Mouse (Mus musculus) T-cell, adult 2 months (primary cell): ENCODE measurements around the gene Prpf38b.
"Not testable (repeated sequence)": the region's sequence is repeated elsewhere in the genome, so short reads cannot be mapped to it uniquely, and the experiment has no call there.

ENCODE experiments used
- DNase-seq: peaks from one replicate; pipeline ENCODE4 v3.0.0; 2022; ENCODE audit warnings: low spot score

The Prpf38b gene

DNA sequence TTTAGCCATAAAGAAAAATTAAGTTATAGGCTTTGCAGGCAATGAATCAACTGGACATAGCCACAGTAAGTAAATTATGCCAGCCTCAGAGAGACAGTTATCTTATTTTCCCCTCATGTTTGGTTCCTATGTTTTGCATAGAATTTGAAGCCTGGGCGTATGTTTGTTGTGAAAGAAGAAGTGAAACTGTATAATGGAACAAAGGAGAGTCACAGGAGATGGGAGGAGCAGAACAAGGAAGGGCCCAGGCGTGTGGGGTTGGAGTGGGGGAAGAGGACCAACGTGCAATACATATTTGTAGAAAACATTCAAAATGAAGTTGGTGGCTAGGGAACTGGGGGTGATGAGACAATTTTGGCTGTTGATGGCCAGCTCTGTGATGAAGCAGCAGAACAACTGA lies 11.4 kb downstream of the Prpf38b start:
- peak; percentile 15 for DNase-seq

DNA sequence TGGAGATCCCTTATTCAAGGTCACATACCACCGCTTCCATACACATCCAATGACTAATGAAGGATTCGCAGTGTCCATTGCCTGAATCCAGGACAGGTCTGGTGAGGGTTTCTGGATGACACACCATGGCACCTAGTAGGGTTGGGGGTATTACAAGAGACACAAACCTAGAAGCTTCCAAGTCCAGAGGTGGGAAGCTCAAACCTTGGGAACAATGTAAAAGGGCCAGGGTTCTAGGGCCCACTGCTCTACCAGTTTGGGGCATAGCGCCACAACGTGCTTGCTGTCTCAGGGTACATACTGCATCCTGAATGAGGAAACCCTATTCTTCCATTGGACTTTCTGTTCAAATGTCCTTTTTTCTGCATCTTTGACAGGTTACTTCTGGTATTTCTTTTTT lies 12.9 kb downstream of the Prpf38b start:
- DNase-seq = no peak

DNA sequence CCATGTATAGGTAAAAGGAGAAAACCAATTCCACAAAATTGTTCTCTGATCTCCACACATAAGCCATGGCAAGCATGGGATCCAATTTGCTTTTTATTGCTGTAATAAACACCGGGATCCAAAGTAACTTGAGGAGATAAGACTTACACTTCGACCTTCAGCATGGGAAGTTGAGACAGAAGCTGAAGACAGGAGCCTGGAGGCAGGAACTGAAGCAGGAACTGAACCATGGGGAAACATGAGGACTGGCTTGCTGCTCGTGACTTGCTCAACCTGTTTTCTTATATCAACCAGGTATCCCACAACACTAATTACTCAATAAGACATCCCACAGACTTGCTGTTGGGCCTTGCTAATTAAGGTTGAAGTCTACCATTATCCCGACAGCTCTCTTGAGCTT lies 18.6 kb downstream of the Prpf38b start:
- no peak for DNase-seq

DNA sequence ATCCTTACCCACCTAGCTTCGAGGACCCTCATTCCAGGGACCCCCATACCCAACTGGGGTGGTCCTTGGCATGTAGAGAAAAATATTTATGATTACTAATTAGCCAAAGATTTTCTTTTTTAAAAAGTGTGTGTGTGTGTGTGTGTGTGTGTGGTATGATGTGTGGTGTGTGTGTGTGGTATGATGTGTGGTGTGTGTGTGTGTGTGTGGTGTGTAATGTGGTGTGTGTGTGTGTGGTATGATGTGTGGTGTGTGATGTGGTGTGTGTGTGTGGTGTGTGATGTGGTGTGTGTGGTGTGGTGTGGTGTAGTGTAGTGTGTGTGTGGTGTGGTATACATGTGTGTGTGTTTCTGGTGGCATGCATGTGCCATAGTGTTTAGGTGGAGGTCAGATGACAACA lies 19.4 kb downstream of the Prpf38b start:
- no peak for DNase-seq

DNA sequence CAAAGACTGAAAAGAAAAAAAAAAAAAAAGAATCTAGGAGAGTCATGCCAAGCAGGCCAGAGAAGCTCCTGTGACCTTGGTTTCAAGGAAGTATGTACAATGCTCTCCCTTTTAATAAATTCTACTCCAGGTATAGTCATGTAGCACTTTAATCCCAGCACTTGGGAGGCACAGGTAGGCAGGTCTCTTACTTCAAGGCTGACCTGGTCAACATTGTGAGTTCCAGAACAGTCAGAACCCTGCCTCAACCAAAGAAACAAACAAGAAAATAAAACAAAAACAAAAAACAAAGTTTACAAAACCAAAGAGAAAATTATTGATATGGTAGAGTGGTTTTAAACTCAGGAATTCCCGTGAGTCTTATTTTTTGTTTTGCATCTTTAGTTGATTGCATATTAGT lies 21.6 kb downstream of the Prpf38b start, which contains the start of gene Fndc7:
Gene Fndc7, minus strand, starts transcription at position 101 of the 400 bp plus-strand sequence.
- no peak for DNase-seq

DNA sequence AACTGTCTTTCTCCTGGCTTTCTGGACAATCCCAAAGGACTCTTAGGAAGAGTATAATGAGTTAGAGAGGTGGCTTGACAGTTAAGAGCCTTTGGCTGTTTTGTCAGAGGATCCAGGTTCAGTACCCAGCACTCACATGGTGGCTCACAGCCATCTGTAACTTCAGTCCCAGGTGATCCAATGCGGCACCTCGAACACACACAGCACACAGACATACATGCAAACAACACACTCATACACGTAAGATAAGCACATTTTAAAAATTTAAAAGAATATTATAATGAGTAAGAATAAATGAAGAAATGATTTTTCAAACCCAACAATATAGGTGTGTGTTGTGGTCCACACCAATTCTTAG lies 23.9 kb downstream of the Prpf38b start:
- DNase-seq = no peak

DNA sequence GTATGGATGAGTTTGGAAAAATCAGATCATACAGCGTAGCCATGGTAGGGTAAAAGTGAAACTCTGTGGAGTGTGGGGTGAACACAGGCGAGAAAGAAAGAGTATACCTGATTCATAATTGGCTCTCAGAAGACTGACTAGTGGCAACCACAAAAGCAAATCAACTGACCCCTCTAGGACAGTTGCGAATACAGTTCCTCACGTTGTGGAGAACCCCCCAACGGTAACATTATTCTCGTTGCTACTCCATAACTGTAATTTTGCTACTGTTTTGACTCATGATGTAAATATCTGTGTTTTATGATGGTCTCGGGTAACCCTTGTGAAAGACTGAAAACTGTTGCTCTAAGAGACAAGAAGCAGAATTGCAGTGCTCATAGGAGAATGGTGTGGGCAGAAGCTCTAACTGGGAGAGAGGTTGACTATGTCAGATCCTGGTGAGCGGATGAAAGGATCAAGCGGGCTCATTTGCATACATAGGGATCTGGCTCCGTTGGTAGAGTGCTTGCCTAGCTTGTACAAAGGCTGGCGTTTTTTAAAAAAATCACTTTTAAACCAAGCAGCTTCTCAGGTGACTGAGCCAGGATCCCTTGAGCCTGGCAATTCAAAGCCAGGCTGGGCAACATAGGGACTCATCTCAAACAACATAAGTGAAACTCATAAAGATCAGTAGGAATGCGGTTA lies 24.5 kb downstream of the Prpf38b start:
- DNase-seq = no peak

DNA sequence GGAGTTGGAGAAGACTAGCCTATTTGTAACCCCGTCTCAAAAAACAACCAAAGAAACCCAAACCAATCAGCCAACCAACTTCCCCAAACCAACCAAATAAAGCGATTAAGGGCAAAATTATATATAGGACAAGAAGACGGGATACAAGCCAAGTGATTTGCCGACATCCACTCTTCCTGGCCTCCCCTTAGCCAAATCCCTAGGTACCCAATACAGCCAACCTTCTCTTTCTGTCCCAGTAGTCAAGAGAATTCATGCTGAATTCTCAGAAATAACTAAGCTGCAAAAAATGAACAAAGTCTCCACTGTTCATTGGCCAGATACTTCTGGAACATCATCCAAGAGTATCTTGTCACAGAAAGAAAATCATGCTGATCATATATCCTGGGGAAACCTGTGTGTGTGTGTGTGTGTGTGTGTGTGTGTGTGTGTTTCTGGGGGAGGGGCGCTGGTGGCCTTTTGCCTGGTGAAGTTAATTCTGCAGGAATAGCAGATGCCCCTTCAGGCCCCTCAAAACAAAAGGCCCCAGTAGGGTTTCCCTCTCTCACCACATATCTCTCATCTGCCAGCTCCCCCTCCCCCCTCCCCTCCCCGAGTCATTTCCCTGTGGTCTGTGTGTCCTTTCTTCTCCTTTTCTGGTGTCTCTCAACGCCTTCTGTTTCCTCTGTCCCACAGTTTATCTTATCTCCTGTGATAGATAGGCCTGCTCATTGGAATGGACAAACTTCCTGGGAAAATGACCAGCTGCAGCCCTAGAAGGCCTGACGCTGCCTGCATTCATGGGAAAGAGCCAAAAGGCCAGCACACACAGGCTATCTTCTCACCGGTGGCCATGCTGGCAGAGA lies 25.6 kb downstream of the Prpf38b start:
- no peak for DNase-seq

DNA sequence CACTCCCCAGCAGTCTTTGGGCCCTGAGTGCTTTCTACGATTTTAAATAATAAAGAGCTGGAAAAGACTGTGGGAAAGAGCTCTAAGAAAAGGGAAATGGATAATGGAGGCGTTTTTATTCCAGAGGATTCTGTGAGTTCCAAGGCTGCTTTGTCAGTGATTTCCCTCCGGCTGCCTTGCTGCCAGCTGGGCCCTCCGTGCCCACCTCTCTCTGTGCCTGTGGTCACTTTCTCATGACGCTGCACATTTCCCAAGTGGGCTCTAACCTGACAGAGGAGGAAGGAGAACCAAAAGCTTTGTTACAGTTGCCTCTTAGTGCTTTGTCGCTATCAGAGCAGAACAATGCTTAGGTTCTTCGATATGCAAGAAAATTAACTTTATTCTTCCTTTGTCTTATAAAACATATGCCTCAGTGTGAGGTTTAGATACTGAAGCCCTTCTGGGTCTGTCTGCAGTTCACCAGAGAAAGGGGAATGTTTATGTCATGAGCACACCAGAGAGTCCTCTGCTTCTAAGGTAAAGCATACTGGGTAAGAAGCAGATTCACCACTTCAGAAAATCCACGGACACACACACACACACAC lies 26.7 kb downstream of the Prpf38b start:
- no peak for DNase-seq

DNA sequence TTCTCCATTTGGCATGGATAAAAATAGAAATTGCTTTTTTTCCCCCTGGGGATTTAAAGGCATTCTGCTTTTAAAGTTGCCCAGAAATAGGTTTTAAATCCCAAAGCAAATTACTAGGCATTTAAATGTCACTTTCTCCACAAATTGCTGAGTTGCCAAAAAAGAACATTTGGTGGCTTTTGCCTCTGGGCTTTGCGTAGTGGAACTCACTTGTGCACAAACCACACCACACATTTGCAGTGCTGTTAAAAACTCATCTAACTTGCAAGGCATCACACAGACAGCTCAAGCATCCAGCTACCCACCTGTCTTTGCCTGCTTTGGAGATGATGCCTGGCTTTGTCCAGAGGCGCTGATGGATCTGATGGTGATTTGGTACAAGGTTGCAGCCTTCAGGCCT lies 28.5 kb downstream of the Prpf38b start:
- no peak for DNase-seq

DNA sequence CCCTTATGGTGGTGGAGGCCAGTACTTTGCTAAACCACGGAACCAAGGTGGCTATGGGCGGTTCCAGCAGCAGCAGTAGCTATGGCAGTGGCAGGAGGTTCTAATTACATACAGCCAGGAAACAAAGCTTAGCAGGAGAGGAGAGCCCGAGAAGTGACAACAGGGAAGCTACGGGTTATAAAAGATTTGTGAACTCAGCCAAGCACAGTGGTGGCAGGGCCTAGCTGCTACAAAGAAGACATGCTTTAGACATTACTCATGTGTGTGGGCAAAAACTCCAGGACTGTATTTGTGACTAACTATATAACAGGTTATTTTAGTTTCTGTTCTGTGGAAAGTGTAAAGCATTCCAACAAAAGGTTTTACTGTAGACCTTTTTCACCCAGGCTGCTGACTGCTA lies 29.7 kb downstream of the Prpf38b start:
- not testable (repeated sequence) for DNase-seq

DNA sequence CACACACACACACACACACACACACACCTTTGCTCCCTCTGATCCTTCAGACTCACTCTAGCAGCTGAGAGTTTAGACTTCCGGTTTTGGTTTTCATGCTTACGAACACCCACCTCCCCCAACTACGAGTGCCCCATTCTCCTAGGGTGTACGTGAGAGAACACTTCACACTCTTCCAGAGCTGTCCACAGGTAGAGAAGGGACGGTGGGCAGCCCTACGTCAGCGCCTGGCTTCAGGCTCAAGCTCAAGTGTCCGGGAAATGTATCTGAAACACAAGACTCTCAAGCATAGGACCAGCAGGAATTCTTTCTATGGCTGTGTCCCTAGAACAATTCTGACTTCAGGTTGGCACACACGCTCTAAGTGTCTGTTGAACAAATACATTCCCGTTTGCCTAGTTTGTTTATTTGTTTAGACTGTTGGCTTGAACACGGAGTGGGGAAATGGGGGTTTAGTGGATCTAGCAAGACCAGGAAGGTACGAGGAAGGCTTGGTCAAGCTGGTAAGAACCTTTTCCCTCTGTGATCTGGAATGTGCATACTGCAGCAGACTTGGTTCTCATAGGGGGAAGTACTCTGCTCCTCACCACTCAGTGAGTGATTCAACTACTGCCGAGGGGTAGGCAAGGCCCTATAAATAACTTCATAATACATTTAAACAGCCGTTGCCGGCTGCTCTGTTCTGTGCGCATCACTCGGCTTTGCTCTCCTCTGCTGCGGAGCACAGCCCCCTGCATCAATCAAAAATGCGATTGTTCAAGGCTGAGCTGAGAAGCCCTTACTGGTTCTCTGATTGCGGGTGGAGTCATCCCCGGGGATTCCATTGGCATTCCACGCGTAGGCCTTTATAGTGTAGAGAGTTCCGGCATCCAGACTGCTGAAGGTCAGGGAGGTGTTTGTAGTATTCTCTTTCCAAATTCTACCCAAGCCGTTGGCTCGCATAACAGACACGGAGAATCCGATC lies 30.7 kb downstream of the Prpf38b start:
- DNase-seq = peak; percentile 78

DNA sequence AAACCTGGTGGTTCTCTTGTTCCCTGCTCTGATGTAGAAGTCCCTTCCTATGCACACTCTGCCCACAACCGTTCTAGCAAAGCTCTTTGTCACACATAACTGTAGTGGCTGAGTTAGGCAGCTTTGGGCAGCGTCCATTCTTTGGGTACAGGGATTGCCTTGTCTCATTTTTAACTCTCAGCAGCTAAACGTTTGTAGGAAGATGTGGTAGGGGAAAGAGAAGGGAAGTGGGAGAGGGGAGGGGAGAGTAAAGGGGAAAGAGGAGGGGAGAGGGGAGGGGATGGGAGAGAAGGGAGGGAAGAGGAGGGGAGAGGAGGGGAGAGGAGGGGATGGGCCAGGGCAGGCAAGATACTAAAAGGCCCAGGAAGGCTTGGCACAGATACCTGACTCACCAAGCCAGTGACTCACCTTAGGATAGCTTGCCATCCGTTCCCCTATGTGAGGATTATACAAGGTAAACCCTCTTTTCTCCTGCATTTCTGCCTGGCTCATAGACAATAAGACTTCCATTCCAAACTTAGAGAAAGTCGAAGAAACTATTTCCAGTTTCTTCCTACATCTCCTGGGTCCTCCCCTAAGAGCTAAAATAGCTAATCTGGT lies 31.6 kb downstream of the Prpf38b start:
- no peak for DNase-seq

DNA sequence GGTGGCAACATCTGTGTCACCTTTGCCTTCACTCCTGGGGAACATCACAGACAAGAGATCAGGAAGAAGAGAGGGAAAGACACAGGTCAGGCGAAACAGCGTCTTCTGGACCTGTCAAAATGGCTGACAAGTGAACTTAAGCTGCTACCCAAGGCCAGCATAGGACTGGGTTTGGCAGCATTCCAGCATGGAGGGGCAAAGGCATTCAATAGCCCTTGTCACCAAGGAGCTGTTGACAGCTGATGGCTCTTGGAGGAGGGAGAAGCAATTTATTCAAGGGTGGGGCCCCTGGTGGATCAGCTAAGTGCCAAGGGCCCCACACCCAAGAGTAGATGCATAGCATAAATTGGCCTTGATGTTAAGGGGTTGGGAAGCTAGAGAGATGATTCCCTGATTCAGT lies 32.4 kb downstream of the Prpf38b start:
- no peak for DNase-seq

DNA sequence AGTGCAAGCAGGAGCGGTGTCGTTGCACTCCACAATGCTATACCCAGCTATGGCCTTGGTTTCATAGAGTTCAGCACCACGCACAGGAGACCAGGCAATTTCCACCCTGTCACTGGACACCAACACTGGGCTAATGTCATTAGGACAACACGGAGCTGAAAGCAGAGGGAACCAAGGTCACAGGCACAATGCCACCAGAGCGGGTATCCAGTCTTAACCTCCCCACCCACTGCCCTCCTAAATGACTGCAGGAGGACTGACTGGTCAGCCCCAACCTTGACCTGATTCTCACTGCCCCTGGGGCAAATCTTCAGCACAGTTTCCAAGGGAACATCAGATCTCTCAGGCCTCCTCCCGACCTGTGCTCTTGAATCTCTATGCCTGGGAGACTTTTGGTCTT lies 40.9 kb downstream of the Prpf38b start:
- DNase-seq = no peak

DNA sequence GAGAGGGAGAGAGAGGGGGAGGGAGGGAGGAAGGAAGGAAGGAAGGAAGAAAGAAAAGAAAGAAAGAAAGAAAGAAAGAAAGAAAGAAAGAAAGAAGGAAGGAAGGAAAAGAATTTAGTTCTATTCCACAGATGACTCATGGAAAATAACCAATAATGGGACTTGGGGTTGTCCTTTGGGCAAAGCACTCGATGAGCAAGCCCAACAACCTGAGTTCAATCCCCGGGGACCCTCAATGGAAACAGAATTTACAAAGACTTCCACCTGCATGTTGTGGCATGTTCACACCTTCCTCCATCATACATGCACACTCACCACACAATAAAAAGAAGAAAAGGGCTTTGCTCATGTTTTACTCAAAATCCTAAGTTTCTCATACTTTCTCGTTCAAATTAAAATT lies 44.1 kb downstream of the Prpf38b start:
- DNase-seq = no peak

DNA sequence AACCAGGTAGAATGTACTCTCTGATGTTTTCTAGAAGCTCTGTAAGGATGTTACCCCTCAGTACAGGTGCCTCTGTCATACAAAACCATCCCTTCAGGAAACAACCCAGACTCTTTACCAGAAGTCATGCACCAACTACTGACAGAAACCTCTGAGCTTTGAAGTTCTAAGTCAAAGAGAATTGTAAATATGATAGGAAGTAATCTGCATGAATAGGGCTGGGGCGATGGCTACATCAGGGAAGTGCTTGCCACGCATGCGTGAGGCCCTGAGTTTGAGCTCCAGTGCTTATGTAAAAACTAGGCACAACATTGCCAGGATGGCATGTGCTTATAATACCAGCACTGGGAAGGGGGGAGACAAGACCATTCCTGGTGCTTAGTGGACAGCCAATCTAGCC lies 45.9 kb downstream of the Prpf38b start:
- DNase-seq = peak; percentile 78

DNA sequence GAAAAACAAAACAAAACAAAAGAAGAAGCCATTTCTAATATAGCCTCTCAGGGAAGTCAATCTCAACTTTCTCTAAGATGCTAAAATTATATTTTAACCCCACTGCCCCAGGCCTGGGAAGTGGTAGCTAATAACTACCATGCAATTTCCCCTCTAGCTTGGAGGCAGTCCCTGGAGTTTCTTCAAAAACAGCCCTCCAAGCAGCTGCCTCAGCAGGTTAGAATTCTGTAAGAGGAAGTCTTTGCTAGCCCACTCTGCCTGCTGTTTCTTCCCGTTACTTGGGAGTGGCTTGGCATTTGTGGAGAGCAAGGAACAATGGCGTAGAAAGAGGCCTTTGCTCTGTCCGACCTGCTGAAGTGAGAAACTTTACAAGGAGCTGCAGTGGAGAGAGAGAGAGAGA lies 46.4 kb downstream of the Prpf38b start:
- no peak for DNase-seq

DNA sequence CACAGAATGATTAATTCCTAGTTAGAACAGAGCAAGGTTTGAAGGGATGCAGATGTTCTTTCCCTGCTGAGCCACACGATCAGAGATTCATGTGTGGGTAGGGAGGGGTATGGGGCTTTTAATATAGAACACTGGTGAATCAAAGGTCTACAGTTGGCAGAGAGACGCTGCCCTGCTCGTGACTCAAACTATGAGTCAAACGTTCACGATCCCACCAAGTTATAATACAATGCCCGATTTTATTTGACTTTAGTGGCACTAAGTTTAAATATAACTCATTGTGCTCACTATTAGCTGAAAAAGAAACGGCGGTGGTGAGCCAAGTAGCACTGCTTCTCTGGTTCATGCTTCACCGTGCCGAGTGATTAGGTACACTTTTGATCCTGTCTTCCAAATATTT lies 48.4 kb downstream of the Prpf38b start:
- DNase-seq = no peak

DNA sequence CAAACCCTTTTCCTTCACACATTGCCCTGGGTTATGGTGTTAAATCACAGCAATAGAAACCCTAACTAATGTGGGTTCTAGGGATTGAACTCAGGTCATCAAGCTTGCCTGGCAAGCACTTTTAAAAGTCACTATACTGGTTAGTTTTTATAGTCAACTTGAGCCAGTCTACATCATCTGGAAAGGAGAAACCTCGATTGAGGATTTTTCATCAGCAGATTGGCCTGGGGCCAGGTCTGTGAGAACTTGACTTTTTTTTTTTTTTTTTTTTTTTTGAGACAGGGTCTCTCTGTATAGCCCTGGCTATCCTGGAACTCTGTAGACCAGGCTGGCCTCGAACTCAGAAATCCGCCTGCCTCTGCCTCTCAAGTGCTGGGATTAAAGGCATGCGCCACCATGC lies 49.2 kb downstream of the Prpf38b start:
- DNase-seq = not testable (repeated sequence)

DNA sequence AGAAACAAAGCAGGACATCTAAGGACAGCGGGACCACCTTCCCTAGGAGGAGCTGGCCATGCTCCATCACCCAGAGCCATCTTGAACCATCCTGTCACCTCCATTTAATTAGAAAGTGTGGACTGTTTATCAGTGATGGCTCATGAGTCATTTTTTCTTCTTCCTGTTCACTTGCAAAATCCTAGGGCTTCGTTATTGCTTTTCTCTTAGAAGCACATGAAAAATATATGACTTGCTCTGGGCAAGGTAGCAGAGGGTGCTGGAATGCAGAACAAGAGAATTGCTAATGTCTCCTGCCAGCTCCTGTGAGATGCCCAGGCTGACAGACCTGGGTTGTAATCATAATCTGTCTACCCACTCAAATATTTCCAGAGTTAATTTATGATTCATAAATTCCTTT lies 50.7 kb downstream of the Prpf38b start:
- DNase-seq = no peak
